Mouse (Mus musculus): ENCODE measurements around the gene Sirt2.

The Sirt2 gene

GRCm38 (mm10) chr7:28767462-28767965 is 979 bp downstream of the Sirt2 start, which contains the start of gene Nfkbib:
Gene Nfkbib (minus strand): TSS chr7:28767512.
- DNase-seq: no peak

GRCm38 (mm10) chr7:28769414-28769958 is 3.0 kb downstream of the Sirt2 start:
- no peak for DNase-seq

- no peak for DNase-seq
Measured at GRCm38 (mm10) chr7:28770309-28770708, 3.8 kb downstream of the Sirt2 start.

GRCm38 (mm10) chr7:28771867-28772266 is 5.3 kb downstream of the Sirt2 start:
- DNase-seq: no peak

GRCm38 (mm10) chr7:28773163-28773562 is 6.6 kb downstream of the Sirt2 start:
- DNase-seq: no peak

- no peak for DNase-seq
Measured at GRCm38 (mm10) chr7:28774164-28774563, 7.6 kb downstream of the Sirt2 start.

- no peak for DNase-seq
Measured at GRCm38 (mm10) chr7:28775129-28775528, 8.6 kb downstream of the Sirt2 start.

GRCm38 (mm10) chr7:28778825-28779224 is 12.3 kb downstream of the Sirt2 start:
- DNase-seq: no peak

- peak; percentile 48 for DNase-seq
Measured at GRCm38 (mm10) chr7:28780067-28780658, 13.6 kb downstream of the Sirt2 start.

GRCm38 (mm10) chr7:28780857-28781256 is 14.3 kb downstream of the Sirt2 start:
- no peak for DNase-seq

GRCm38 (mm10) chr7:28781261-28781663 is 14.7 kb downstream of the Sirt2 start:
- no peak for DNase-seq

- no peak for DNase-seq
Measured at GRCm38 (mm10) chr7:28785161-28785560, 18.6 kb downstream of the Sirt2 start.

GRCm38 (mm10) chr7:28787884-28788283 is 21.3 kb downstream of the Sirt2 start:
- no peak for DNase-seq

- no peak for DNase-seq
Measured at GRCm38 (mm10) chr7:28788307-28789195, 22.0 kb downstream of the Sirt2 start, which contains the start of gene Rinl. Gene Rinl (plus strand): TSS chr7:28788969.

- DNase-seq: no peak
Measured at GRCm38 (mm10) chr7:28789235-28789634, 22.7 kb downstream of the Sirt2 start.

GRCm38 (mm10) chr7:28790066-28790806 is 23.7 kb downstream of the Sirt2 start:
- no peak for DNase-seq

GRCm38 (mm10) chr7:28791706-28792105 is 25.2 kb downstream of the Sirt2 start:
- DNase-seq: no peak

GRCm38 (mm10) chr7:28792391-28793185 is 26.1 kb downstream of the Sirt2 start:
- no peak for DNase-seq

GRCm38 (mm10) chr7:28793834-28794233 is 27.3 kb downstream of the Sirt2 start:
- no peak for DNase-seq

GRCm38 (mm10) chr7:28794496-28794895 is 28.0 kb downstream of the Sirt2 start:
- DNase-seq: no peak

GRCm38 (mm10) chr7:28795832-28796231 is 29.3 kb downstream of the Sirt2 start:
- DNase-seq: no peak

- peak; percentile 81 for DNase-seq
Measured at GRCm38 (mm10) chr7:28796562-28796975, 30.0 kb downstream of the Sirt2 start.

Data from kidney, adult 11 months (tissue).